Mouse (Mus musculus): ENCODE measurements around the gene Pramef20. TPM values are rescaled to one million over a fixed set of nuclear protein-coding genes. Genes with fewer than 3 reads are reported as not detected.
"Not testable (repeated sequence)": the region's sequence is repeated elsewhere in the genome, so short reads cannot be mapped to it uniquely, and the experiment has no call there.

The Pramef20 gene
- polyA plus RNA-seq (2015; fragmentation: Nextera tagmentation; extraction: Ambion mirVana): not detected in 2 replicates

GRCm38 (mm10) chr4:144377911-144378310 is at the start of gene Pramef20:
Gene Pramef20, minus strand, starts transcription at chr4:144377933.
- H3K4me3 ChIP-seq: no peak within 1 kb of the TSS
- no peaks in the 10 kb centered on the region for H3K27me3 ChIP-seq
- no peaks in the 10 kb centered on the region; the same call in 1 of the 2 replicates for H3K9me3 ChIP-seq
- no peak within 1 kb of the TSS for H3K27ac ChIP-seq
- no peak for ATAC-seq (ENCODE audit: insufficient number of reproducible peaks, insufficient read depth, low FRiP score, low TSS enrichment, low read depth)
- no peaks in the 10 kb centered on the region for H3K4me1 ChIP-seq
- H3K9ac ChIP-seq: no peak within 1 kb of the TSS
- no peaks in the 10 kb centered on the region for H3K36me3 ChIP-seq
- H3K4me2 ChIP-seq: no peak within 1 kb of the TSS
- 51% methylated on average over 2 of the region's 2 CpGs for WGBS

DNA sequence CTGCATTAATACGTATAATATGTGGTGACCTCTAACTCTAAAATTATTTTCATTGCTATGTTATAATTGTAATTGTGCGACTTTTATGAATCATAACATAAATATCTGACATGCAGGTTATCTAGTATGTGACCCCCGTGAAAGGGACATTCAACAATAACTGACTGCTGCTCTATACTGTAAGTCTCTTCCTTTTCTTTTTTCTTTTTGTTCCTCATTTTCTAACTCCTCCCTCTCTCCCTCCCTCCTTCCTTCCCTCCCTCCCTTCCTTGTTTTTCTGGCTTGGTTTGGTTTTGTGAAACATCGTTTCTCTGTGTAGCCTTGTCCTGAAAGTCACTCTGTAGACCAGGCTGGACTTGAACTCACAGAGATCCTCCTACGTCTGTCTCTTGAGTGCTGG is 46.9 kb upstream of the Pramef20 start:
- H3K9ac ChIP-seq: no peak overlapping the region
- H3K4me3 ChIP-seq: no peak overlapping the region
- no peaks in the 10 kb centered on the region for H3K36me3 ChIP-seq
- WGBS: 74% methylated on average over 5 of the region's 5 CpGs
- H3K4me1 ChIP-seq: no peaks in the 10 kb centered on the region
- H3K27ac ChIP-seq: no peak overlapping the region
- no peak overlapping the region for H3K4me2 ChIP-seq
- no peaks in the 10 kb centered on the region for H3K9me3 ChIP-seq
- no peak for ATAC-seq (ENCODE audit: insufficient number of reproducible peaks, insufficient read depth, low FRiP score, low TSS enrichment, low read depth)
- H3K27me3 ChIP-seq: no peaks in the 10 kb centered on the region

GRCm38 (mm10) chr4:144420644-144421043 is 42.9 kb upstream of the Pramef20 start:
- H3K36me3 ChIP-seq: no peaks in the 10 kb centered on the region
- peaks cover 5% of the 10 kb centered on the region; the same call in 1 of the 2 replicates for H3K9me3 ChIP-seq
- no peak overlapping the region for H3K9ac ChIP-seq
- no peak overlapping the region for H3K4me3 ChIP-seq
- no peak overlapping the region for H3K4me2 ChIP-seq
- ATAC-seq (ENCODE audit: insufficient number of reproducible peaks, insufficient read depth, low FRiP score, low TSS enrichment, low read depth): no peak
- H3K4me1 ChIP-seq: no peaks in the 10 kb centered on the region
- no peaks in the 10 kb centered on the region for H3K27me3 ChIP-seq
- H3K27ac ChIP-seq: no peak overlapping the region

- no peaks in the 10 kb centered on the region for H3K9me3 ChIP-seq
- H3K4me1 ChIP-seq: no peaks in the 10 kb centered on the region
- no peak within 1 kb of the TSS for H3K4me3 ChIP-seq
- no peak within 1 kb of the TSS for H3K27ac ChIP-seq
- no peak within 1 kb of the TSS for H3K4me2 ChIP-seq
- ATAC-seq (ENCODE audit: insufficient number of reproducible peaks, insufficient read depth, low FRiP score, low TSS enrichment, low read depth): no peak
- WGBS: 80% methylated on average over 9 of the region's 9 CpGs
- H3K36me3 ChIP-seq: no peaks in the 10 kb centered on the region
- no peaks in the 10 kb centered on the region for H3K27me3 ChIP-seq
- no peak within 1 kb of the TSS for H3K9ac ChIP-seq
These were observed 30.6 kb upstream of the Pramef20 start, which contains the start of gene Pramef12 for GRCm38 (mm10) chr4:144408290-144408689. Gene Pramef12, minus strand, starts transcription at chr4:144408464.

GRCm38 (mm10) chr4:144406261-144406660 is 28.5 kb upstream of the Pramef20 start:
- WGBS: 59% methylated on average over 3 of the region's 3 CpGs
- Histone ChIP-seq H3K27ac (no peak overlapping the region), H3K36me3 (no peaks in the 10 kb centered on the region)

DNA sequence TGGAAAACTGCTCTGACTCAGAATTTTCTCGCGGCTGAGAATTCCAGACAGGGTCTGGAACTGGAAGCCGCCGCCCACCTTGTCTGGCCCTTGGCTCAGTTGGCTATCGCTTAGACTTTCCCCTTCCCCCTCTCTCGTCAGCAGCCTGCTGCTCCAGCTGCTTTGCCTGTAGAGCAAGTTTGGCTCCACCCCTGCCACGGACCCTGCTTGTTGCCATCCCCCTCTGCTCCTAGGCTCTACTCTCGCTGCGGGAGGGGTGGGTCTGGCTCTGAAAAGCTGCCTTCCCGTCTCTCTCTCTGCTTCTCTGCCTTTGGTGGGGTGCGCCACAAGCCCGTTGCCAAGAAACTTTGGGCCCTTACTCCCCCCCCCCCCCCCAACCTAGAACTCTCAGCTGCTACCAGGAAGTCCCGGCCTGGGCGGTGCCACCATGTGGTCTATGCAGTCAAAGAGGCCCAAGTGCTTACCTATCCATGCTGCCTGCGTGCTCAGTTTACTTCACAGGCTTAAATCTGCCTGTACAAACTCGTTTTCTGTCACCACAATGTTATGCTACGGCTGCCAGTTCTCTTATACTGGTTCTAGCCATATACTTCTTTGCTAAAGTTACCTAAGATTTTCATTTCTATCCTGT is 26.8 kb upstream of the Pramef20 start:
- Histone ChIP-seq H3K9me3 (no peaks in the 10 kb centered on the region), H3K4me1 (no peaks in the 10 kb centered on the region), H3K27me3 (no peaks in the 10 kb centered on the region), H3K36me3 (no peaks in the 10 kb centered on the region), H3K4me3 (peak overlapping the region; percentile 35), H3K9ac (peak overlapping the region; percentile 58), H3K27ac (peak overlapping the region; percentile 44; the same call in 1 of the 2 replicates), H3K4me2 (peak overlapping the region; percentile 57)
- peak; percentile 78 for ATAC-seq (ENCODE audit: insufficient number of reproducible peaks, insufficient read depth, low FRiP score, low TSS enrichment, low read depth)
- 4% methylated on average over 17 of the region's 17 CpGs for WGBS

More at GRCm38 (mm10) chr4:144406261-144406660, 28.5 kb upstream of the Pramef20 start:
- H3K4me2 ChIP-seq: no peak overlapping the region
- no peak overlapping the region for H3K9ac ChIP-seq
- no peak for ATAC-seq (ENCODE audit: insufficient number of reproducible peaks, insufficient read depth, low FRiP score, low TSS enrichment, low read depth)
- no peaks in the 10 kb centered on the region for H3K4me1 ChIP-seq
- H3K27me3 ChIP-seq: no peaks in the 10 kb centered on the region
- no peak overlapping the region for H3K4me3 ChIP-seq
- H3K9me3 ChIP-seq: no peaks in the 10 kb centered on the region

- H3K27ac ChIP-seq: no peak overlapping the region
- H3K4me3 ChIP-seq: no peak overlapping the region
- H3K36me3 ChIP-seq: no peaks in the 10 kb centered on the region
- H3K4me1 ChIP-seq: no peaks in the 10 kb centered on the region
- no peak for ATAC-seq (ENCODE audit: insufficient number of reproducible peaks, insufficient read depth, low FRiP score, low TSS enrichment, low read depth)
- no peaks in the 10 kb centered on the region for H3K27me3 ChIP-seq
- H3K4me2 ChIP-seq: no peak overlapping the region
- H3K9ac ChIP-seq: no peak overlapping the region
- WGBS: 69% methylated on average over 4 of the region's 4 CpGs
- no peaks in the 10 kb centered on the region for H3K9me3 ChIP-seq
These were observed 25.0 kb upstream of the Pramef20 start for GRCm38 (mm10) chr4:144402712-144403111.

- Histone ChIP-seq H3K9me3 (no peaks in the 10 kb centered on the region), H3K27me3 (no peaks in the 10 kb centered on the region), H3K4me2 (no peak overlapping the region), H3K4me1 (no peaks in the 10 kb centered on the region), H3K9ac (no peak overlapping the region), H3K4me3 (no peak overlapping the region), H3K36me3 (no peaks in the 10 kb centered on the region), H3K27ac (no peak overlapping the region)
- 36% methylated on average over 3 of the region's 3 CpGs for WGBS
- no peak for ATAC-seq (ENCODE audit: insufficient number of reproducible peaks, insufficient read depth, low FRiP score, low TSS enrichment, low read depth)
These were observed 18.6 kb upstream of the Pramef20 start for GRCm38 (mm10) chr4:144396316-144396715.

DNA sequence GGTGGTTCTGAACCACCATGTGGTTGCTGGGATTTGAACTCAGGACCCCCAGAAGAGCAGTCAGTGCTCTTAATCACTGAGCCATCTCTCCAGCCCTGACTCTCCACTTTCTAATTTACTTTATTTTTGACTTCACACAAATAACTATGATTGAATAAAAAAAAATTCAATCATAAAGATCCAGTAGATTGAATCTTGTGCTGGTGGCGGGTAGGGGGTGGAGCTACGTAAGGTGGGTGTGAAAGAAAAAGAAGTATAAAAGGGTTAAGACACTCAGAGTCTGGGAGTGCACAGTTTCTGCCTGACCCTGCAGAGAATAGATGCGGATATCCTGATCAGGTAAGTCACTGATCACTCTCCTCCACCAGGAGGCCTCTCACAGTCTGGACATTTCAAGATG is 20.1 kb downstream of the Pramef20 start, which contains the start of gene Gm13119:
Gene Gm13119 (plus strand): TSS at position 301 of the 400 bp plus-strand sequence.
- not testable (repeated sequence) for H3K4me1 ChIP-seq; ATAC-seq (ENCODE audit: insufficient number of reproducible peaks, insufficient read depth, low FRiP score, low TSS enrichment, low read depth); H3K4me3 ChIP-seq; H3K27ac ChIP-seq; H3K36me3 ChIP-seq; H3K9me3 ChIP-seq; H3K9ac ChIP-seq; H3K27me3 ChIP-seq; H3K4me2 ChIP-seq
- 90% methylated on average over 3 of the region's 3 CpGs for WGBS

DNA sequence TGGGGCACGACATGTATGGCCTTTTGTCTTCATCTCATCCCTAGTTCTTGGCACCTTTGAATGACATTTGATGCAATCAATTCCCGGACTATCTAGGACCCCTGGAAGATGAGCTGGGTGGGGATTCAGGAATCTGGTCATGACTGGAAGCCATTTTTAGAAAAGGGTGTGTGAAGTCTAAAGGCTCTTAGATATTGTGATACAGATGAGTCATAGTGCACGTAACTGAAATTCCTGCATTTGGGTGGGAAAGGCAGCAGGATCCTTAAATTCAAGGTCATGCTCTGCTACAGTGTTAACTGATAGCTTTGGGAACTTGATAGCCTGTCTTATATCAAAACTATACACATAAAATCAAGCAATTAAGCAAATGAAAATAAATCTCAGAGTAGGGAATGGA is 41.9 kb downstream of the Pramef20 start:
- WGBS: 67% methylated on average over 3 of the region's 3 CpGs
- not testable (repeated sequence) for H3K36me3 ChIP-seq; H3K4me2 ChIP-seq; H3K9ac ChIP-seq; H3K9me3 ChIP-seq; H3K4me3 ChIP-seq; ATAC-seq (ENCODE audit: insufficient number of reproducible peaks, insufficient read depth, low FRiP score, low TSS enrichment, low read depth); H3K27me3 ChIP-seq; H3K27ac ChIP-seq; H3K4me1 ChIP-seq

GRCm38 (mm10) chr4:144329949-144330348 is 47.8 kb downstream of the Pramef20 start, which contains the start of gene Gm13128:
Gene Gm13128, plus strand, starts transcription at chr4:144330249.
- ATAC-seq (ENCODE audit: insufficient number of reproducible peaks, insufficient read depth, low FRiP score, low TSS enrichment, low read depth); H3K4me2 ChIP-seq; H3K9ac ChIP-seq; H3K9me3 ChIP-seq; H3K4me3 ChIP-seq; H3K27me3 ChIP-seq; H3K36me3 ChIP-seq; H3K27ac ChIP-seq; H3K4me1 ChIP-seq: not testable (repeated sequence)
- 59% methylated on average over 4 of the region's 4 CpGs for WGBS
